Mouse (Mus musculus) frontal cortex, postnatal 36 days (tissue): ENCODE results near the gene Col4a2.
"Not testable (repeated sequence)": the region's sequence is repeated elsewhere in the genome, so short reads cannot be mapped to it uniquely, and the experiment has no call there.

Experiments used
- DNase-seq, 2 experiments: peaks; one replicate each; pipeline ENCODE4 v3.0.0; 2022; ENCODE audit warnings: low spot score in 2 of 2

The Col4a2 gene

GRCm38 (mm10) chr8:11460934-11461333, 148.3 kb downstream of the Col4a2 start:
- no peak for DNase-seq

DNA sequence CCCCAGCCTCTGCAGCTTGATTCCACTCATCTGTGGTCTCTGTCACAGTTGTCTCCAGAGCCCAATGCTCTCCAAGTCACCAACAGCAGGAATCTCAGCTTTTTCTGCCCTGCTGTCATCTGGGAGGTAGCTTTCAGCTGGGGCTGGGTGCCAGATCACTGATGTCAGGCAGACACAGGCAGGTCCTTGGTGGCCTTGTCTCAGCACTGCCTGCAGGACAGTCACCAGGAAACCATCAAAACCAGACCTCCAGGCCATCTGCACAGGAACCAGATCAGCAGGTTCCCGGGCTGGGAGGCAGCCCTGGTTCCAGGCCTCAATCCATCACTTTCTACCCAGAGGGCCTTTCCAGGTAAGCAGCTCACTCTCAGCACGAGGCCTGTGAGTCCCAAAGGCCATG, 149.2 kb downstream of the Col4a2 start:
- DNase-seq: no peak

DNA sequence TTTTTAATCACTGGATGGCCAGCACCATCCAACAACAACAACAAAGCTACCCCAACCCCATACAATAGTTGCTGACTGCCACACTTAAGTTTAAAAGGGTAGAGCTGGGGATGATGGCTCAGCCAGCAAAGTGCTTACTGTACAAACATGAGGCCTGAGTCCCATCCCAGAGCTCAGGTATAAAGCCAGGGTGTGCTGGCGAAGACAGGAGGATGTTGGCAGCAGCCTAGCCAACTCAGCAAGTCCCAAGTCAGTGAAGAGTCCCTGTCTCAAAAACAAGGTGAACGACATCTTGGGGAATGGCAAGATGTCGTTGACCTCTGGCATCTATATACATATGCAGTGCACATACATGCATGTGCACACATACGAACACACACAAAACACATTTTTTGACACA, 150.0 kb downstream of the Col4a2 start:
- DNase-seq: no peak

DNA sequence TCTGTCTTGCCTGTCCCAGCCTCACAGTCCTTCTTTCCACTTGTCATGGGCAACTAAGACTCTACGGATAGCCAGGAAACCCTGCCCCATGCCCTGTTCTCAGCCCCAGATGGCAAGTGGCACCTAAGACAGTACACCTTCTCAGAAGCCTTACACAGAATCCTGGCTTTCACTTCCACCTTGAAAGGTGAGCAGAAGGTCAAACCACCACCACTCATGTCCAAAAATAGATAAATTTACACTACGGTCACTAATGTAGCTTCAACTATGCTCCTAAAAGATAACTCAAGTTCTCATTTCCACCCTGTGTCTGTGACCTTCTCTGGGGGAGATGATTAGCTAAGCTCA, 150.9 kb downstream of the Col4a2 start:
- no peak for DNase-seq

DNA sequence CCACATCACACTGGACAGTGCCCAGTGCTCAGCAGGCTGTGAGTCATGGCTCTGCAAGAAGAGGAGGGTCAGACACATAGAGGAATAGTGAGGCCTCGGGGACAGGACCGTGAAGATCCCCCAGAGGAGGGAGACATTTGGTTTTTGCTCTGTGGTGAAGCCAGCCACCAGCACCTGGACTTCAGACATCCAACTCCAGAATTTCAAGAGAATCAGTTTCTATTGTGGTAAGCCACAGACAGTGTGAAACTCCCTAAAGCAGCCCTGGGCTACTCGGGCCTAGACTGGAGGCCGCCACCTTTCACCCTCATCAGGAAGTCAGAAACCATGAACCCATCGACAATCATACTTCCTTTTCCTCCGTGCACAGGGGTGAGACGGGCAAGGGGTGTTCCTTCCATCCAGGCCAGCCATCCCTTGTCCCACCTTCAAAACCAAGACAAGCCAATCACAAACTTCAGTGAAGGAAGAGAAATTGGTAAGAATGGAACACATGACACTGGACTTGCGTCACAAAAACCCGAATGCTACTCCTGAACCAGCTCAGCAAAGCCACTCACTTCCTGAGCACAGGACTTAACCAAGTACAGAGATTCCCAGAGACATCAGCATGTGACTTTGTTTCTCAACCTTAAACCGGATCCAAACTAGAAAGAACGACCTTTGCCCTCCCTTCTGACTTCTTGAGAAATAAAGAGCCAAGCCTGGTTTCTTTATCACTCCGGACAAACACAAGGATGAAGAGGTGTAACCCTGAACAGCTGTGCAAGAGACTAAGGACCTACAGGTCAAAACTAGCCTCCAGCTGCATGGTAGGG, 151.5 kb downstream of the Col4a2 start:
- no peak for DNase-seq

DNA sequence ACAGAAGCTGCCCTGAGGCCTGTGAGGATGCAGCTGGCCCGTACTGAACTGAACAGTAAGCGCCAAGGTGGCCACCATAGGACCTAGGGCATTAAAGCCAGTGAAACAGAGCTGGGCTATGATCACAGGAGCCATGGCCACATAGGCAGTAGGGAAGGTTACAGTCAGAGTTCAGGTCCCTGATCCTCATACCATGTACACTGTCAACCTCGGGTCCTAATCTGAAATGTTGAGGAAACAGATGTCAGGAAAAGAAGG, 152.0 kb downstream of the Col4a2 start:
- no peak for DNase-seq

- no peak for DNase-seq
These were observed 153.0 kb downstream of the Col4a2 start for GRCm38 (mm10) chr8:11465619-11466018.

GRCm38 (mm10) chr8:11466528-11466927, 153.9 kb downstream of the Col4a2 start:
- not testable (repeated sequence) for DNase-seq

DNA sequence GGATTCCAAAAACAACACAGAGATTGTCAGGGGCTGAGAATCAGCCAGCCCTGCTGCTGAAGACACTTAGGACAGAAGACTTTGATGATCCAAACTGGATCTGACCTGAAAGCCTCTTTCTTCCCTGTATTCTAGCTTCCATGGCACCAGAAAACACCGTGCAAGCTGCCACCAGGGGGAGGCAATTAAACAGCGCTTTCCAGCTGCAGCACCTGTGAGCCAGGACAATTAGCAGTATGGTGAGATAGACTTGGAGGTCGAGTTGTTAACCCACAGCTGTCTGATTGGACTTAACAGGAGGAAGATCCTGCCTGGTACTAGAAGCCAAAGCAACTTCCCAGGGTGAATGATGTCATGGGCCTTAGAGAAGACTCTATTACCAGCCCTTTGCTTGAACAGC, 156.5 kb downstream of the Col4a2 start:
- peak in 1 of 2 experiments; percentile 37 for DNase-seq

DNA sequence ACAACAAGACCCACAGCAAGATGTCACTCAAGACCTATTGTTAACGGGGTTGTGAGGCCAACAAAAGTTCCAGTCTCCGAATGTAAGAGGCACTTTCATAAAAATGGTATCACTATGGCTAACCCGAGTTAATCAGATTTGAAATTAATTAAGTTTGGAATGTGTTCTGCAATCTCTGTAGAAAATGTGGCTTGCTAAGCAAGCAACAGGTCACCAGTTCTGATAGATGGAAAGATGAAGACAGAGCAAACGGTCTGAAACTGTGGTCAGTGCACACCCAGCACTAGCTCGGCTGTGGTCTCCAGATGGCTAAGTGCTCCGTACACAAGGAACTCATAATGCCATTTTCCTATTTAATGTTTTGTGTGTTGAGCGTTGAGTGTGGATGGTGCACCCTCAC, 158.1 kb downstream of the Col4a2 start:
- no peak for DNase-seq

- DNase-seq: no peak
These were observed 158.7 kb downstream of the Col4a2 start for GRCm38 (mm10) chr8:11471309-11471708.

DNA sequence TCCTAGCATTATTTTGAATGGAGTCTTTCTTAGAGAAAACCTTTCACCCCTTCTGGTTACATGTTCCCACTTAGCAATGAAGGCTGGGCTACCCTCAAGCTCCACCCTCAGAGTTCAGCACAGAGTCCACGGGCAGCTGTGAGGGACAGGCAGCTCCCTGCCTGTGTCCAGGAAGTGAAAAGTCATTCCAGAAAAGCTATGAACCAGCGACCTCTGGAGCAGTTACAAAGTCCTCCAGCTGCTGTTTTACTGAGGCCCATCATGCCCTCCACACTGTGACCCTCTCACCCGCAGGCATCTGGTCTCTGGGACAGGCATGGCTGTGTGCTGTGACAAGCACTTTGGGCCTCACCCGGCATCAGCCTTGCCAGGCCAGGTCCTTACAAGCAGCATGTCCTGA, 160.5 kb downstream of the Col4a2 start:
- DNase-seq: no peak

GRCm38 (mm10) chr8:11475397-11475796, 162.8 kb downstream of the Col4a2 start:
- DNase-seq: no peak

GRCm38 (mm10) chr8:11475876-11476275, 163.3 kb downstream of the Col4a2 start:
- no peak for DNase-seq

DNA sequence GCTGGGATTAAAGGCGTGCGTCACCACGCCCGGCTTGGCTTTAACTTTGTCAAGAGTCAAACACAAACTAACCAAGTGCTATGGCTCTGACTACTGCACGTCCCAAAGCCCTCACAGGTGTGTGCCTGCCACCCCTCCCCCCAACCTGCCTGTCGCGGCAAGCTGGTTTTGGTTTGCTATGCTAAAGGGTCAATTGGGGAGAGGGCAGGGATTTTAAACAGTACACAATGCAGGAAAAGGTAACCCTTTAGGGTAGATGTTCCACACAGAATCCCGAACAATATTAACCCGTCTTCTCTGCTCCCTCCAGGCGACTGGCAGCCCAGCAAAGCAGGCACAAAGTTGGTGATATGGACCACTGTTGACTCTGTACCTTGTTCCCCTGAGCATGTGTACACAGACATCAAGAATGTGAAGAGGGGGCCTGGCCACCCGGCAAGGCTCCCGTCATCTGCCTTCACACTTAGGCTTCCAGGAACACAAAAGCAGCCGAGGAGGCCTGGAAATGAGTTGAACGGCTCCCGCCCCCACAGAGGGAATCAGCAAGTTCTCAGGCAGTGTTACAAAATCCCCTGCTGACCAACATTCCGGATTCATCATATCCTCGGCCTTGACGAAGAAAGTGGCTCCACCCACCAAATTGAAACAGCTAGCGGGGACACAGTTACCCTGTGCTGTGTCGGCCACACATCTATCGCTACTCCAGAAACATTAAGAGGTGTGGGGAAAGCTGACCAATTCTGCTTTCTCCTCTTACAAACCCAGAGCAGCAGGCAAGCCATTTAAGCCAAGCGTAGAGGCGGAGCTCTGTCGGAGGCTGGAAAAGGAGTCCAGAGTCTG, 164.0 kb downstream of the Col4a2 start:
- peak in 1 of 2 experiments; percentile 39 for DNase-seq

- DNase-seq: no peak
These were observed 164.6 kb downstream of the Col4a2 start for GRCm38 (mm10) chr8:11477178-11477553.

DNA sequence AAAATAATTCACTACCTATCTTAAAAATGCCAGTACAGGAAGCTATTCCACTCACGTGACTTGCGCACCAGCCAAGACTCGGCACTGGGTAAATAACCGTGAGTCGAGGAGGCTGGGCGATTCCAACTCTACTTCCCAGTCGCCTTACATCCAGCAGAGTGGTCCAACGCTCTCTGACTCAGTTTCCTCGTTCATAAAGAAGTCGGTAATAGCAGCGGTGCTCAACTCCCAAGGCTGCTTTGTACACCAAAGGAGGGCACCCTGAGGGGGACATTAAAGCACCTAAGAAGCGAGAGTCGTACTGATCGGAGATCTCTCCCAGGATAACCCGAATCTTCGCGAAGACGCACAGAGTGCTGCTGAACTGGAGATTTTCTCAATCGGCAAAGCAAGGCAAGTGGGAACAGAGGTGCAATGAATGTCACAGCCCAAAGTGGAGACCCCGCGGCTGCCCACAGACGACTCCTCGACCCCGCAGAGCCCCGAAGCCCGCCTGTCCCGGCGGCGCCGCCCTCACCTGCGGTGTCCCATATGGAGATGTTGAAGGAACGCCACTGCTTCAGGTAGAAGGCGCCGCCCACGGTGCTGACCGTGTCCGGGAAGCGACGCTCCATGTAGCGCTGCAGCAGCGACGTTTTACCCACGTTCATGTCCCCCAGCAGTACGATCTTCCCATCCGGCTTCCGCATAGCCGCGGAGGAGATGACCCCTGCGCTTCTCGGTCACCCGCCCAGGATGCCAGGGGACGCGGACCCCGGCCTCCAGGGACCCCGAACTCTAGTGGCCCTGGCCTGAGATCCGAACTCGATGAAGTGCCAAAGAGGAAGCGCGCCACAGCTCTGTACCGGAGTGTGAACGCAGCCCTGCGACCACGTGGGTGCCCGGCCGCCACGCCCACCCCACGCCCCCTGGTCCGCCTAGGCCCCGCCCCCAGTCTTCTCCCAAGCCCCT, 165.5 kb downstream of the Col4a2 start, which contains the start of gene Rab20:
Gene Rab20, minus strand, starts transcription at position 900 of the 951 bp plus-strand sequence.
- no peak for DNase-seq

DNA sequence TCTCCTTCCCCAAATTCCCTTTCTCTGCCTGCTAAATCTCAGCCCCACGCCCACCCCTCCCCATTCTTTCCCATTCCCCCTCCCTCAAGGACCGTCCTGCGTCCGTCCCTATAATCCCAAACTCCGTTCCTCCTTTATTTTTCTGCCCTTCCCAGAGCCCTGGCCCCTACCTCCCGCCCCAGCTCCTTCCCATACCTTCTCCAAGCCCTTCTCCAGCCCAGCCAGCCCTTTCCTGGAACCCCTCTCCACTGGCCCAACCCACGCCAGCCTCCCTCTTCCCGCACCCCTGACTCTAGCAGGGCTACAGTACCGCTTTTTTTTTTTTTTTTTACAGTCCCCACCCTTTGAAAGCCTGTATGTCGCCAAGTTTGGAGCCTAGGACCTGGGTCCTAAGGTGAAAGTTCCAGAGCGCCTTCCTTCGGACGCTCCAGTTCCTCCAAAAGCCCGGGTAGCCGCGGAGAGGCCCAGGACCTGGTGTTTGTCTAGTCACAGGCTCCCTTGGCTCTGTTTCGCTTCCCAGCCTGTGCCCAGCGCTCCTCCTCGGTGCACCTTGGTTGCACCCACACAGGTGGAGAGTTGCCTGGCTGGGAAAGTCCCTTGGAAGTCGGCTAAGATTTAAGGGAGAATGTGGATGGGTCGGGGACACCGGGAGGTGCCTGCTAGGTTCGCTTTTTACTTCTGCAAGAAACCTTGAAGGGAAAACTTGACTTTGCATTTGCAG, 166.4 kb downstream of the Col4a2 start:
- no peak for DNase-seq

DNA sequence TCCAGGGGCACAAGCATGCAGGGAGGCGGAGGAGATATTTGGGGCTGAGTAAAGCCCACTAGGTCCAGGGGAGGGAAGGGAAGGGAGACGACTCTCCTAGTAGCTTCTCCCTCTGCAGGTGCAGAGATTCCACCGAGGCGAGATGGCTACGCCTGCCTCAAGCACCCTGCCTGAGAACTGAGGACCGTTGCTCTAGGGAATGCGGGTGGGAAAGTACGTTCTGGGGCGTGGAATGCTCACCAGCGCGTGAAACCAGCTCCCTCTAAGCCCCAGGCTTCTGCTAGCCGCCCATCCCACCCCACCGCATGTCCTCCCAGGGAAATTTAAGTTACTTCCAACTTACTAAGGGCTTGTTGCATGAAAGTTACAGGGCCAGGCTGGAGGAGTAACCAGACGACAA, 167.0 kb downstream of the Col4a2 start:
- no peak for DNase-seq

DNA sequence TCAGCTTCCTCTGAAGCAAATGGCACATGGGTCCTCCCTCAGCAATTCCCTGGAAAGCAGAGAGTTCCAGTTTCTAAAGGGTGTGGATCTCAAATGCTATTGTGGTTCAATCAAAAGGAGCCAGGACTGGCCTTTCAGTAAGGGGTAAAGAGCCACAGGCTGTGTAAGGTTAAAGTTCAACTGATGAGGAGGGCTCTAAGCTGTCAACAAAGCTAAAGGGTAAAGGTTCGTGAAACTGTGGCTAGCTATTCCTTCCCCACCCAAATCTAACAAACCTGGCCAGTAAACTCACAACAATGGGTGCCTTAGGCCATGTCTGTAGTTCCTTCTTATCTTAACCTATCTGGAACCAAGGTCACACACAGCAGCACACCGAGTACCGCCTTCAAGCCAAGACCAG, 169.3 kb downstream of the Col4a2 start:
- no peak for DNase-seq

DNA sequence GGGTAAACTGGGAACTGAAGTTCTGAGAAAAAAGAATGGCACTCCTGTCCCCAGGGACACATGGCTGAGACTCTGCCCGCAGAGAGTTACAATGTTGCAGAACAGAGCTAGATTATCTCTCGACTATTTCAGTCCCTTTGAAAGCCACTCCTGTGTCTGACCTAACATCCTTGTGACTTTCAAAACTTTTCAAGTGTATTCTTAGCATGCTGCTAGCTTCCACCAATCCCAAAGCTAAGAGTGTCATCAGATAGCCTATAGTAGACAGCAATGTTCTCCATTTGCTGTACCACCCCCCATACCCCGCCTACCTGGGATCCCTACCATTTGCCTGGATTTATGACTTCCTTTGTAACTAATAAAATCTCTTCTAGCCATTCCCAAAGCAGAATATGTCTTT, 169.9 kb downstream of the Col4a2 start:
- DNase-seq: no peak

DNA sequence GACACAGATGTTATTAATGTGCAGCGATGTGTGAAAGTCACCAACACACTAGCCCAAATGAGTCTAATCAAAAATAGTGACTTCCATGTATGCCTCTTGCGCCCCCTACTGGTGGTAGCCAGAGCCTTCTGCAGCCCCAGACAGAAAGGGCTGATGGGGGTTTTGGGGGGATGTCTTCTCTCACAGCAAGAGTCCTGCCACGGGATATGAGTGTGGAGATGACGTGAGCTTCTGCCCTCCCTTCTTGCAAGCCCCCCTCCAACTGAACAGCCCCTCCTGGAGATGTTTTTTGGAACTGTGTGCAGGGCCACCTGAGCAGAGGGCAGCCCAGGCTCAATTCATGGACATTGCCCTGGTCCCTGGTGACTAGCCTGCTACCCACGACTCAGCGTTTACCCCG, 173.5 kb downstream of the Col4a2 start:
- DNase-seq: peak; percentile 57 to 68
